Comparison of ENCODE assay signal across 8 mouse cellular contexts in genomic region chr1:93753911-93754572, GRCm38 (mm10). TPM values are rescaled to one million over a fixed set of nuclear protein-coding genes. Genes with fewer than 3 reads are reported as not detected.
A peak's percentile ranks its signal among the peaks of the same experiment; 100 is the strongest.
DNase-seq lines count a peak whose midpoint lies in the region; ATAC-seq and TF ChIP-seq lines count a peak whose summit lies in the region.

No protein-coding gene starts in this region.

- H3K9ac ChIP-seq in heart, embryonic 14.5 days (ENCODE audit: low read length), result peak overlapping the region; percentile 91

- H3K27ac ChIP-seq in gastrocnemius, adult 2 months, result peak overlapping the region; percentile 91
- peak overlapping the region; percentile 32; the same call in 1 of the 2 replicates for H3K27ac ChIP-seq in cortical plate, adult 2 months (ENCODE audit: insufficient read depth, low read length)
- peak overlapping the region; percentile 68 to 82 for H3K27ac ChIP-seq in heart, embryonic 14.5 days (replicated peaks in 1 of 2; ENCODE audit: control insufficient read depth in 1 of 2, insufficient read depth in 1 of 2, low read depth in 2 of 2, low read length in 2 of 2)
- peak overlapping the region; percentile 73 for H3K27ac ChIP-seq in left cerebral cortex, adult 2 months
- H3K27ac ChIP-seq in testis, adult 2 months (ENCODE audit: control insufficient read depth, insufficient read depth, low read depth, low read length), result peak overlapping the region; percentile 85

- H3K4me2 ChIP-seq in heart, embryonic 14.5 days (ENCODE audit: low read length), result peak overlapping the region; percentile 85

- no peak for DNase-seq in gastrocnemius, adult 2 months
- no peak for DNase-seq in gastrocnemius, postnatal 14 days
- peak; percentile 43 for DNase-seq in CD4-positive, CD25-positive, alpha-beta regulatory T cell, adult 2 months (ENCODE audit: low read depth, low spot score)
- peak in 1 of 2 experiments; percentile 20 for DNase-seq in left cerebral cortex, adult 2 months (ENCODE audit: extremely low spot score in 1 of 2, low spot score in 2 of 2)

- peaks cover 2% of the 10 kb centered on the region for H3K4me1 ChIP-seq in cortical plate, adult 2 months (ENCODE audit: control insufficient read depth, insufficient read depth, low read length)
- H3K4me1 ChIP-seq in heart, embryonic 14.5 days (ENCODE audit: control insufficient read depth in 2 of 2, insufficient read depth in 2 of 2, low read length in 2 of 2), result peaks cover 0 to 18% of the 10 kb centered on the region in 2 experiments; a peak in 3 of 4 replicates
- H3K4me1 ChIP-seq in megakaryocyte, embryonic 14.5 days, result peaks cover 59% of the 10 kb centered on the region
- peaks cover 6% of the 10 kb centered on the region for H3K4me1 ChIP-seq in testis, adult 2 months (ENCODE audit: control insufficient read depth, insufficient read depth, low read length)

- H3K4me3 ChIP-seq in gastrocnemius, adult 2 months, result peak overlapping the region; percentile 94
- peak overlapping the region; percentile 95 for H3K4me3 ChIP-seq in cortical plate, adult 2 months (ENCODE audit: insufficient read depth, low read length)
- peak overlapping the region; percentile 62 to 83 for H3K4me3 ChIP-seq in heart, embryonic 14.5 days (ENCODE audit: control insufficient read depth in 1 of 2, insufficient read depth in 1 of 2, low read depth in 1 of 2, low read length in 2 of 2)
- H3K4me3 ChIP-seq in left cerebral cortex, adult 2 months, result peak overlapping the region; percentile 99
- H3K4me3 ChIP-seq in megakaryocyte, embryonic 14.5 days (replicated peaks), result peak overlapping the region; percentile 99
- H3K4me3 ChIP-seq in testis, adult 2 months (ENCODE audit: control insufficient read depth, low read depth, low read length), result peak overlapping the region; percentile 94

- no peak for TF ChIP-seq POLR2A in cortical plate, adult 2 months (IDR thresholded peaks at IDR 0.05; ENCODE audit: extremely low read depth, insufficient read depth, low read length)
- TF ChIP-seq POLR2A in testis, adult 2 months (IDR thresholded peaks at IDR 0.05; ENCODE audit: control insufficient read depth, low read depth, low read length), result no peak

- intact Hi-C loops in gastrocnemius, adult 2 months (cut with DNase I), result loop anchor here (2.0 to 10.0 kb wide), 3 partner anchors 49 to 309 kb away; partner anchors contain the start of gene Ing5
- intact Hi-C loops in gastrocnemius, postnatal 14 days (cut with DNase I; ENCODE audit: low total_unique reads), result no loop called here
- intact Hi-C loops in left cerebral cortex, adult 2 months (cut with DNase I), result loop anchor here (1.0 to 2.0 kb wide), 3 partner anchors 49 to 275 kb away; partner anchors contain the start of genes Hdlbp and Ing5

- peak; percentile 9 for ATAC-seq in heart, embryonic 14.5 days (ENCODE audit: insufficient number of reproducible peaks, insufficient read depth, low FRiP score, low read depth)

- TF ChIP-seq CTCF in gastrocnemius, adult 2 months (IDR thresholded peaks at IDR 0.05), result no peak
- no peak for TF ChIP-seq CTCF in cortical plate, adult 2 months (IDR thresholded peaks at IDR 0.05; ENCODE audit: extremely low read depth, insufficient read depth, low read length)
- TF ChIP-seq CTCF in left cerebral cortex, adult 2 months (IDR thresholded peaks at IDR 0.05), result no peak
- no peak for TF ChIP-seq CTCF in testis, adult 2 months (IDR thresholded peaks at IDR 0.05; ENCODE audit: control insufficient read depth, insufficient read depth, insufficient replicate concordance, low read depth, low read length)

- no peaks in the 10 kb centered on the region for H3K9me3 ChIP-seq in heart, embryonic 14.5 days (ENCODE audit: control insufficient read depth, low read length)
- no peaks in the 10 kb centered on the region for H3K9me3 ChIP-seq in megakaryocyte, embryonic 14.5 days

- H3K27me3 ChIP-seq in heart, embryonic 14.5 days (ENCODE audit: control insufficient read depth, insufficient read depth, low read length), result no peaks in the 10 kb centered on the region
- no peaks in the 10 kb centered on the region for H3K27me3 ChIP-seq in megakaryocyte, embryonic 14.5 days (replicated peaks)
- no peaks in the 10 kb centered on the region for H3K27me3 ChIP-seq in testis, adult 2 months (ENCODE audit: control insufficient read depth, insufficient read depth, low read length)

- under 1% methylated on average over 59 of the region's 59 CpGs for WGBS in heart, embryonic 14.5 days

- H3K36me3 ChIP-seq in heart, embryonic 14.5 days (ENCODE audit: control insufficient read depth, insufficient read depth, low read length), result peaks cover 17% of the 10 kb centered on the region
- H3K36me3 ChIP-seq in megakaryocyte, embryonic 14.5 days (replicated peaks; ENCODE audit: low read length), result peaks cover 21% of the 10 kb centered on the region
- H3K36me3 ChIP-seq in testis, adult 2 months (ENCODE audit: control insufficient read depth, insufficient read depth, low read length), result no peaks in the 10 kb centered on the region; the same call in 1 of the 2 replicates

RNA-seq across cellular contexts. Expression of gene Thap4, which starts 0.6 kb away (rescaled TPM):
- 10 to 100 TPM; 70.0 to 94.1 TPM for total RNA-seq in gastrocnemius, adult 2 months (2021)
- 10 to 100 TPM; 40.5 to 41.0 TPM for total RNA-seq in gastrocnemius, postnatal 14 days (2021)
- polyA plus RNA-seq in cortical plate, adult 2 months (2012; rRNA removed), result 34.2 and 37.1 TPM in 2 replicates
- 52.8 and 59.4 TPM in 2 replicates for polyA plus RNA-seq in heart, embryonic 14.5 days (2014; fragmentation: Nextera tagmentation; extraction: Ambion mirVana)
- total RNA-seq in left cerebral cortex, adult 2 months (2021), result 10 to 100 TPM; 42.0 to 44.4 TPM
- 40.4 and 184 TPM in 2 replicates for polyA plus RNA-seq in megakaryocyte, embryonic 14.5 days (2012; ENCODE audit: insufficient read depth, low replicate concordance)
- 261 and 291 TPM in 2 replicates for polyA plus RNA-seq in testis, adult 2 months (2012; rRNA removed)

RNA-seq across cellular contexts. Expression of gene Atg4b, which starts 2.7 kb away (rescaled TPM):
- 10 to 100 TPM; 24.0 to 31.3 TPM for total RNA-seq in gastrocnemius, adult 2 months (2021)
- 10 to 100 TPM; 29.9 to 36.9 TPM for total RNA-seq in gastrocnemius, postnatal 14 days (2021)
- 50.6 and 50.7 TPM in 2 replicates for polyA plus RNA-seq in cortical plate, adult 2 months (2012; rRNA removed)
- polyA plus RNA-seq in heart, embryonic 14.5 days (2014; fragmentation: Nextera tagmentation; extraction: Ambion mirVana), result 63.1 and 63.5 TPM in 2 replicates
- total RNA-seq in left cerebral cortex, adult 2 months (2021), result 10 to 100 TPM; 79.7 to 89.7 TPM
- 2.2 and 7.0 TPM in 2 replicates for polyA plus RNA-seq in megakaryocyte, embryonic 14.5 days (2012; ENCODE audit: insufficient read depth, low replicate concordance)
- polyA plus RNA-seq in testis, adult 2 months (2012; rRNA removed), result 36.5 and 38.3 TPM in 2 replicates

RNA-seq across cellular contexts. Expression of gene Dtymk, which starts 47.7 kb away (rescaled TPM):
- total RNA-seq in gastrocnemius, adult 2 months (2021), result 10 to 100 TPM; 14.1 to 18.6 TPM
- 10 to 100 TPM; 16.8 to 23.8 TPM for total RNA-seq in gastrocnemius, postnatal 14 days (2021)
- 82.7 and 85.3 TPM in 2 replicates for polyA plus RNA-seq in cortical plate, adult 2 months (2012; rRNA removed)
- polyA plus RNA-seq in heart, embryonic 14.5 days (2014; fragmentation: Nextera tagmentation; extraction: Ambion mirVana), result 164 and 167 TPM in 2 replicates
- 10 to 100 TPM; 50.8 to 52.5 TPM for total RNA-seq in left cerebral cortex, adult 2 months (2021)
- polyA plus RNA-seq in megakaryocyte, embryonic 14.5 days (2012; ENCODE audit: insufficient read depth, low replicate concordance), result 4.6 and 45.2 TPM in 2 replicates
- 80.9 and 81.9 TPM in 2 replicates for polyA plus RNA-seq in testis, adult 2 months (2012; rRNA removed)

RNA-seq across cellular contexts. Expression of gene Ing5, which starts 49.7 kb away (rescaled TPM):
- total RNA-seq in gastrocnemius, adult 2 months (2021), result 1 to 10 TPM; 3.6 to 5.8 TPM
- 1 to 10 TPM; 2.9 to 3.7 TPM for total RNA-seq in gastrocnemius, postnatal 14 days (2021)
- 8.6 and 8.9 TPM in 2 replicates for polyA plus RNA-seq in cortical plate, adult 2 months (2012; rRNA removed)
- 11.2 and 11.6 TPM in 2 replicates for polyA plus RNA-seq in heart, embryonic 14.5 days (2014; fragmentation: Nextera tagmentation; extraction: Ambion mirVana)
- total RNA-seq in left cerebral cortex, adult 2 months (2021), result 10 to 100 TPM; 12.8 to 15.2 TPM
- 0.46 TPM in 1 of 2 replicates, not detected in the other for polyA plus RNA-seq in megakaryocyte, embryonic 14.5 days (2012; ENCODE audit: insufficient read depth, low replicate concordance)
- polyA plus RNA-seq in testis, adult 2 months (2012; rRNA removed), result 7.9 and 9.0 TPM in 2 replicates

Comparison
In these comparisons a context has a peak if more than half of its experiments do, and no peak if none do; other contexts are left out.
1. H3K27ac ChIP-seq: peak in every context shown above with its lines; median percentile 91 in gastrocnemius, adult 2 months; 85 in testis, adult 2 months; 75 in heart, embryonic 14.5 days; 73 in left cerebral cortex, adult 2 months; 32 in cortical plate, adult 2 months.